In genomic region chr1:135079021-135079420, GRCm38 (mm10) we compare ENCODE assay signal across 26 mouse cellular contexts. TPM values are rescaled to one million over a fixed set of nuclear protein-coding genes. Genes with fewer than 3 reads are reported as not detected.
DNase-seq lines count a peak whose midpoint lies in the region; ATAC-seq and TF ChIP-seq lines count a peak whose summit lies in the region.
"Had no signal": no experiment of that assay in that cellular context is flagged by ENCODE, and none has a peak within 500 bp of the region (broad histone marks: within the 10 kb centered on the region; RNA-seq: fewer than 3 reads in every experiment).

No protein-coding gene starts in this region.

- H3K4me3 ChIP-seq in embryonic facial prominence, embryonic 13.5 days = no peak overlapping the region
- no peak overlapping the region for H3K4me3 ChIP-seq in embryonic facial prominence, embryonic 10.5 days
- no peak overlapping the region for H3K4me3 ChIP-seq in lung, postnatal 0 days (ENCODE audit: low read depth, low read length)
- no peak overlapping the region for H3K4me3 ChIP-seq in embryonic facial prominence, embryonic 14.5 days (ENCODE audit: low read depth, low read length)
- H3K4me3 ChIP-seq: erythroblast, embryonic 14.5 days; forebrain, embryonic 12.5 days; forebrain, embryonic 15.5 days; heart, adult 2 months; heart, embryonic 10.5 days; heart, embryonic 13.5 days had no signal

- H3K9ac ChIP-seq in embryonic facial prominence, embryonic 13.5 days = no peak overlapping the region
- H3K9ac ChIP-seq in lung, postnatal 0 days (replicated peaks; ENCODE audit: low read depth) = no peak overlapping the region
- no peak overlapping the region for H3K9ac ChIP-seq in embryonic facial prominence, embryonic 14.5 days (ENCODE audit: low read depth, low read length)
- H3K9ac ChIP-seq: forebrain, embryonic 12.5 days; forebrain, embryonic 15.5 days; heart, embryonic 13.5 days; hindbrain, embryonic 14.5 days had no signal

- H3K27me3 ChIP-seq in embryonic facial prominence, embryonic 13.5 days = peaks cover 13% of the 10 kb centered on the region
- H3K27me3 ChIP-seq in embryonic facial prominence, embryonic 10.5 days (replicated peaks; ENCODE audit: low read depth, poor library complexity, severe bottlenecking) = peaks cover 30% of the 10 kb centered on the region
- no peaks in the 10 kb centered on the region for H3K27me3 ChIP-seq in lung, postnatal 0 days (replicated peaks; ENCODE audit: insufficient read depth, low read length)
- peaks cover 1% of the 10 kb centered on the region; the same call in 1 of the 2 replicates for H3K27me3 ChIP-seq in embryonic facial prominence, embryonic 14.5 days (replicated peaks; ENCODE audit: control insufficient read depth, insufficient read depth, low read length)
- H3K27me3 ChIP-seq: forebrain, embryonic 15.5 days had no signal

- DNase-seq in embryonic facial prominence, embryonic 10.5 days (ENCODE audit: low spot score) = no peak
- DNase-seq in lung, postnatal 0 days (ENCODE audit: low spot score) = peak; percentile 32
- DNase-seq in lung, adult 18-20 months = no peak
- peak; percentile 43 for DNase-seq in embryonic facial prominence, embryonic 14.5 days (ENCODE audit: low spot score)
- peak; percentile 17 to 59 for DNase-seq in lung, postnatal 4 days
- no peak for DNase-seq in MN1 (ENCODE audit: low spot score)
- DNase-seq in layer of hippocampus, postnatal 25 days (ENCODE audit: extremely low spot score in 1 of 2, low spot score in 1 of 2) = no peak
- DNase-seq: adrenal gland, adult 2 months; adrenal gland, postnatal 14 days; cerebellum, adult 11 months; cerebellum, adult 2 months; cerebellum, adult 9-11 months; cerebellum, postnatal 25 days; embryo, embryonic 11 days; gastrocnemius, postnatal 25 days; heart, adult 2 months; heart, postnatal 14 days; heart, postnatal 4 days had no signal

- 0 out of 2 replicates have a peak, but pooled peaks cover 3% of the 10 kb centered on the region for H3K9me3 ChIP-seq in embryonic facial prominence, embryonic 13.5 days
- H3K9me3 ChIP-seq in embryonic facial prominence, embryonic 10.5 days = no peaks in the 10 kb centered on the region
- H3K9me3 ChIP-seq in lung, postnatal 0 days (ENCODE audit: low read length) = no peaks in the 10 kb centered on the region
- H3K9me3 ChIP-seq in embryonic facial prominence, embryonic 14.5 days (ENCODE audit: control insufficient read depth, low read length) = no peaks in the 10 kb centered on the region
- H3K9me3 ChIP-seq: forebrain, embryonic 12.5 days; forebrain, embryonic 15.5 days had no signal

- H3K4me2 ChIP-seq in embryonic facial prominence, embryonic 13.5 days = no peak overlapping the region
- no peak overlapping the region for H3K4me2 ChIP-seq in lung, postnatal 0 days (replicated peaks; ENCODE audit: low read depth, low read length)
- H3K4me2 ChIP-seq in embryonic facial prominence, embryonic 14.5 days (ENCODE audit: low read depth, low read length) = no peak overlapping the region
- H3K4me2 ChIP-seq: forebrain, embryonic 12.5 days; forebrain, embryonic 15.5 days; heart, embryonic 13.5 days; hindbrain, embryonic 14.5 days had no signal

- ATAC-seq in embryonic facial prominence, embryonic 13.5 days (ENCODE audit: insufficient number of reproducible peaks, insufficient read depth, low FRiP score, low TSS enrichment, low read depth) = peak; percentile 8; the same call in 1 of the 2 replicates
- ATAC-seq in lung, postnatal 0 days = peak; percentile 68
- ATAC-seq in embryonic facial prominence, embryonic 14.5 days (ENCODE audit: low read depth) = no peak; the same call in 1 of the 2 replicates
- ATAC-seq: forebrain, embryonic 15.5 days; hindbrain, postnatal 0 days had no signal

- no peak for TF ChIP-seq EP300 in lung, postnatal 0 days (IDR thresholded peaks at IDR 0.05)

- no peak overlapping the region for H3K27ac ChIP-seq in embryonic facial prominence, embryonic 13.5 days
- H3K27ac ChIP-seq in embryonic facial prominence, embryonic 10.5 days (replicated peaks) = no peak overlapping the region
- no peak overlapping the region for H3K27ac ChIP-seq in lung, postnatal 0 days (ENCODE audit: low read length)
- H3K27ac ChIP-seq in embryonic facial prominence, embryonic 14.5 days (replicated peaks; ENCODE audit: low read depth, low read length) = no peak overlapping the region
- H3K27ac ChIP-seq: forebrain, embryonic 12.5 days; forebrain, embryonic 15.5 days; heart, adult 2 months; heart, embryonic 10.5 days; heart, embryonic 13.5 days; hindbrain, embryonic 14.5 days; hindbrain, postnatal 0 days had no signal

- WGBS in embryonic facial prominence, embryonic 13.5 days = 25% methylated on average over 2 of the region's 2 CpGs
- 28% methylated on average over 2 of the region's 2 CpGs for WGBS in embryonic facial prominence, embryonic 10.5 days
- 13% methylated on average over 2 of the region's 2 CpGs for WGBS in lung, postnatal 0 days
- 13% methylated on average over 2 of the region's 2 CpGs for WGBS in embryonic facial prominence, embryonic 14.5 days

- no peaks in the 10 kb centered on the region for H3K36me3 ChIP-seq in embryonic facial prominence, embryonic 13.5 days
- no peaks in the 10 kb centered on the region for H3K36me3 ChIP-seq in embryonic facial prominence, embryonic 10.5 days (replicated peaks)
- H3K36me3 ChIP-seq in lung, postnatal 0 days (ENCODE audit: insufficient read depth, low read length) = no peaks in the 10 kb centered on the region
- no peaks in the 10 kb centered on the region for H3K36me3 ChIP-seq in embryonic facial prominence, embryonic 14.5 days (ENCODE audit: control insufficient read depth, insufficient read depth, low read length)
- H3K36me3 ChIP-seq: forebrain, embryonic 12.5 days; forebrain, embryonic 15.5 days; heart, embryonic 10.5 days; heart, embryonic 13.5 days had no signal

- TF ChIP-seq CTCF in lung, postnatal 0 days (IDR thresholded peaks at IDR 0.05) = no peak

- peaks cover 33% of the 10 kb centered on the region for H3K4me1 ChIP-seq in embryonic facial prominence, embryonic 13.5 days
- H3K4me1 ChIP-seq in embryonic facial prominence, embryonic 10.5 days = peaks cover 35% of the 10 kb centered on the region
- H3K4me1 ChIP-seq in lung, postnatal 0 days (ENCODE audit: insufficient read depth, low read depth, low read length) = no peaks in the 10 kb centered on the region
- peaks cover 12% of the 10 kb centered on the region; the same call in 1 of the 2 replicates for H3K4me1 ChIP-seq in embryonic facial prominence, embryonic 14.5 days (ENCODE audit: control insufficient read depth, insufficient read depth, low read length)
- H3K4me1 ChIP-seq: forebrain, embryonic 15.5 days had no signal

RNA-seq across cellular contexts. Expression of gene Lgr6, which starts 26.1 kb away (rescaled TPM):
- 8.3 and 11.5 TPM in 2 replicates for polyA plus RNA-seq in embryonic facial prominence, embryonic 13.5 days (2015; fragmentation: Nextera tagmentation; extraction: Ambion mirVana)
- 0.73 and 1.1 TPM in 2 replicates for polyA plus RNA-seq in embryonic facial prominence, embryonic 10.5 days (2016; fragmentation: Nextera tagmentation; extraction: Ambion mirVana)
- 2.9 and 3.9 TPM in 2 replicates for polyA plus RNA-seq in lung, postnatal 0 days (2015; fragmentation: Nextera tagmentation; extraction: Ambion mirVana)
- 7.0 and 7.5 TPM in 2 replicates for polyA plus RNA-seq in embryonic facial prominence, embryonic 14.5 days (2014; fragmentation: Nextera tagmentation; extraction: Ambion mirVana)
- 1 to 10 TPM; 1.6 to 2.4 TPM for total RNA-seq in layer of hippocampus, postnatal 25 days (2021)
- polyA plus RNA-seq: erythroblast, embryonic 14.5 days had no signal

RNA-seq across cellular contexts. Expression of gene Ptpn7, which starts 53.5 kb away (rescaled TPM):
- 1.5 and 2.2 TPM in 2 replicates for polyA plus RNA-seq in embryonic facial prominence, embryonic 13.5 days (2015; fragmentation: Nextera tagmentation; extraction: Ambion mirVana)
- polyA plus RNA-seq in embryonic facial prominence, embryonic 10.5 days (2016; fragmentation: Nextera tagmentation; extraction: Ambion mirVana) = 1.3 and 2.1 TPM in 2 replicates
- 2.9 and 3.0 TPM in 2 replicates for polyA plus RNA-seq in lung, postnatal 0 days (2015; fragmentation: Nextera tagmentation; extraction: Ambion mirVana)
- 2.1 and 2.7 TPM in 2 replicates for polyA plus RNA-seq in embryonic facial prominence, embryonic 14.5 days (2014; fragmentation: Nextera tagmentation; extraction: Ambion mirVana)
- total RNA-seq in layer of hippocampus, postnatal 25 days (2021) = under 1 TPM in 1 of 2 experiments, not detected in 1; 0.12 TPM

Comparison
In these comparisons a context has a peak if more than half of its experiments do, and no peak if none do; other contexts are left out.
1. DNase-seq: peak in lung, postnatal 0 days (single experiment), embryonic facial prominence, embryonic 14.5 days (single experiment) and lung, postnatal 4 days (2 of 2); none in embryonic facial prominence, embryonic 10.5 days (single experiment), lung, adult 18-20 months (0 of 2), MN1 (single experiment) and layer of hippocampus, postnatal 25 days (0 of 2).